Mouse (Mus musculus) lung, postnatal 36 days (tissue): Measurements from ENCODE around the gene Glycam1.

ENCODE experiments used
- DNase-seq: peaks from one replicate; pipeline ENCODE4 v3.0.0; 2022; ENCODE audit warnings: mixed read lengths

The Glycam1 gene

GRCm38 (mm10) chr15:103518600-103519385 is 46.1 kb downstream of the Glycam1 start:
- no peak for DNase-seq

- DNase-seq = peak; percentile 9
Measured at GRCm38 (mm10) chr15:103514914-103515313, 50.0 kb downstream of the Glycam1 start.

- peak; percentile 84 for DNase-seq
Measured at GRCm38 (mm10) chr15:103514119-103514518, 50.8 kb downstream of the Glycam1 start.

- DNase-seq = peak; percentile 18
Measured at GRCm38 (mm10) chr15:103513621-103514031, 51.3 kb downstream of the Glycam1 start.
